Mouse (Mus musculus) forebrain, embryonic 15.5 days (tissue): ENCODE results near the gene Sh2d3c. TPM values are rescaled to one million over a fixed set of nuclear protein-coding genes. Genes with fewer than 3 reads are reported as not detected.
A peak's percentile ranks its signal among the peaks of the same experiment; 100 is the strongest.

ENCODE experiments used
- ATAC-seq: fragments of 200-750 bp; cut with Nextera tagmentation; replicated peaks from 2 replicates; pipeline ENCODE4 v1.8.0; 2017; ENCODE audit warnings: mild to moderate bottlenecking, moderate TSS enrichment, moderate library complexity
- H3K27ac ChIP-seq: fragments of 300-500 bp; sonication (generic); replicated peaks from 2 replicates; pipeline ENCODE4 v1.5.1; 2015; ENCODE audit warnings: mild to moderate bottlenecking, inconsistent platforms
- H3K27me3 ChIP-seq: fragments of 300-500 bp; sonication (generic); 2 replicates; pipeline ENCODE4 v1.6.1; 2015; ENCODE audit warnings: inconsistent platforms
- H3K36me3 ChIP-seq: fragments of 300-500 bp; sonication (generic); 2 replicates; pipeline ENCODE4 v1.6.1; 2015; ENCODE audit warnings: mild to moderate bottlenecking, inconsistent platforms
- H3K4me1 ChIP-seq: fragments of 300-500 bp; sonication (generic); 2 replicates; pipeline ENCODE4 v1.6.1; 2015; ENCODE audit warnings: inconsistent platforms
- H3K4me2 ChIP-seq: fragments of 300-500 bp; sonication (generic); replicated peaks from 2 replicates; pipeline ENCODE4 v1.6.1; 2015; ENCODE audit warnings: mild to moderate bottlenecking, inconsistent platforms
- H3K4me3 ChIP-seq: fragments of 300-500 bp; sonication (generic); 2 replicates; pipeline ENCODE4 v1.5.1; 2015; ENCODE audit warnings: mild to moderate bottlenecking, inconsistent platforms
- H3K9ac ChIP-seq: fragments of 300-500 bp; sonication (generic); replicated peaks from 2 replicates; pipeline ENCODE4 v1.6.1; 2015; ENCODE audit warnings: mild to moderate bottlenecking, inconsistent platforms
- H3K9me3 ChIP-seq: fragments of 300-500 bp; sonication (generic); 2 replicates; pipeline ENCODE4 v1.6.1; 2016; ENCODE audit warnings: inconsistent platforms
- WGBS: fragments of 180-500 bp; shearing (Covaris S2); methylation state at CpG from one replicate; pipeline ENCODE4 v1.1.7; 2015; ENCODE audit warnings: mixed read lengths; 5-methylcytosine and 5-hydroxymethylcytosine counted together
- microRNA counts: library from miRNA; unstranded; fragments of <30 nt; microRNA quantifications from one replicate; lab custom pipeline; 2016
- microRNA-seq: library from miRNA; unstranded; fragments of <30 nt; microRNA quantifications from one replicate; pipeline ENCODE4, GENCODE M21; 2016
- polyA plus RNA-seq: library from polyadenylated mRNA; unstranded; fragments of >200 nt; fragmentation: Nextera tagmentation; extraction: Ambion mirVana; gene quantifications from 2 replicates; pipeline ENCODE4 v1.2.1, GENCODE M21; 2015

Gene Sh2d3c
- polyA plus RNA-seq, 1 experiment from 2014 or later = 39.7 TPM

DNA sequence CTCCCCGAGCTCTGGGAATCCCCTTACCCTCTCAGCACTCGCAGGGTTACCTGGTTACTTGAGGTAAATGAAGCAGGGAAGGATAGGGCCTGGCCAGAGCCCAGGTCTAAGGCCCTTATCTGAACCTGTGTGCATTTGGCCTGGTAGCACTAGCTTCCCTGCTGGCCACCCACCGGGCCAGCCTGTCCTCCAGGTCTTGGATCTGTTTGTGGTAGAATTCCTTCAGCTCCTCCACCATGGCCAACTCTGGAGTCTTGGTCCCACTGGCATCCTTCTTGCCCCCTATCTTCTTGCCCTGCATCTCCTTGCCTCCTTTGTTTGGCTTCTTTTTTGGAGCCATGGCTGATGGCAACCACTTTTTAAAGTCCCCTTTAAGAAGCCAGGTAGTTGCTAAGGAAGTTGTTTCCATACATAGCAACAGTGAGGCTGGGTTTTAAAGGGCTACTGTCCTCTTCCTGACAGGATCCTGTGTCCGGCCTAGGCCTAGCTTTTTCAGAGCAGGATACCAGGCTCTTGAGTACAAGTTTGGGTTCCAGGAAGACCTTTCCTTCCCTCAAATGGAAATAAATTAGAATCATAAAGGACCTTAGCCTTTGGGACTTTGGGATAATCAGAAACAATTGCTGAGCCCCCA lies 63.3 kb downstream of the Sh2d3c start, which contains the start of gene Cfap157:
Gene Cfap157, minus strand, starts transcription at position 381 of the 634 bp plus-strand sequence.
- Histone ChIP-seq H3K4me2 (no peak within 1 kb of the TSS), H3K4me3 (no peak within 1 kb of the TSS), H3K4me1 (no peaks in the 10 kb centered on the region), H3K36me3 (peaks cover 2% of the 10 kb centered on the region; the same call in 1 of the 2 replicates), H3K9me3 (no peaks in the 10 kb centered on the region), H3K27me3 (no peaks in the 10 kb centered on the region), H3K27ac (no peak within 1 kb of the TSS), H3K9ac (no peak within 1 kb of the TSS)
- ATAC-seq = no peak
- WGBS = 76% methylated on average over 4 of the region's 4 CpGs

DNA sequence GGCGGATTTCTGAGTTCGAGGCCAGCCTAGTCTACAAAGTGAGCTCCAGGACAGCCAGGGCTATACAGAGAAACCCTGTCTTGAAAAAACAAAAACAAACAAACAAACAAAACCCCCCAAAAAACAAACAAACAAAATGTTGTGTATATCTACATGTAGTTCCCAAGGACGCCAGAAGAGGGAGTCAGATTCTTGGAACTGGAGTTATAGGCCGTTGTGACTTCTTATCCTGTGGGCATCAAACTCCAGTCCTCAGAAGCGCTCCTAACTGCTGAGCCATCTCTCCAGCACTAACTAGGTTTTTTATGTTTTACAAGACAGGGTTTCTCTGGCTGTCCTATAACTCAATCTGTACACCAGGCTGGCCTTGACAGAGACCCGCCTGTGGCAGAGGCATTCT lies 66.3 kb downstream of the Sh2d3c start:
- Histone ChIP-seq H3K4me1 (no peaks in the 10 kb centered on the region), H3K9ac (no peak overlapping the region), H3K4me2 (no peak overlapping the region), H3K36me3 (peaks cover 8% of the 10 kb centered on the region; the same call in 1 of the 2 replicates), H3K27ac (no peak overlapping the region), H3K4me3 (no peak overlapping the region), H3K27me3 (no peaks in the 10 kb centered on the region), H3K9me3 (no peaks in the 10 kb centered on the region)
- no peak for ATAC-seq
- 61% methylated on average over 6 of the region's 6 CpGs for WGBS

DNA sequence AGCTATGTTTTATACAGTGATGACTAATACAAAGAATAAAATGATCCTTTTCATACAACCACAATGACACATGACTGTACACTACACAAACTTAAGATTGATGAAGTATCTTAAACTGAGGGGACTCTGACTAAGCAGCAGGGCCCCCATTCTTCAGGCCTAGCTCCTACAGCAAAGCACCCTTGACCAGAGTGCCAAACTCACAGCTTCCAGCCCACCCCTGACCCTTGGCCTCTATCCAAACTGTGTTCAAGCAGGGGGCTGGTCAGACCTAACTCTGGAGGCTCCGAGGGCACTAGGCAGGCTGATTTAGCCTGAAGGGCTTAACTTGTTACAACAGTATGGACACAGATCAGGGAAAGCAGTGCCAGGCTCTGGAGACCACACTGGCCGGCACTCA lies 67.7 kb downstream of the Sh2d3c start:
- ATAC-seq = no peak
- H3K4me2 ChIP-seq = no peak overlapping the region
- WGBS = 62% methylated on average over 2 of the region's 2 CpGs
- no peak overlapping the region for H3K9ac ChIP-seq
- H3K36me3 ChIP-seq = peaks cover 12% of the 10 kb centered on the region; the same call in 1 of the 2 replicates
- H3K9me3 ChIP-seq = no peaks in the 10 kb centered on the region
- no peaks in the 10 kb centered on the region for H3K4me1 ChIP-seq
- H3K27me3 ChIP-seq = no peaks in the 10 kb centered on the region
- no peak overlapping the region for H3K27ac ChIP-seq
- no peak overlapping the region for H3K4me3 ChIP-seq

DNA sequence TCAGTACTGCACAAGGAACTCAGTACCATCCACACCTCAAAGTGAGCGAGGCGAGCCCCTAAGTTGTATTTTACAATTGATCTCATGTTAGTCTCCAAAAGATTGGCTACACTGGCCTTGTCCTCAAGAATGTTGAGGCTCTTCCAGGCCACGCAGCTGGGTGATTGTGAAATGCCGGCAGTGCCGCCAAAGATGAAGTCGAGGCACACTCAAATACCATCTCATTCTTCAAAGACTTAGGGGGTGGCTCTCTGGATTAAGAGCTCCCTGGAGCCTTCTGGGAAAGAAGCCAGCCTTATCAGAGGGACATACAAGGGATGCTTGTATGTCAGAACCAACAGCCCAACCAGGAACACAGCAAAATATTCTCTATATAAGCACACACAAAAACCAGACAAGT lies 70.4 kb downstream of the Sh2d3c start:
- Histone ChIP-seq H3K27me3 (no peaks in the 10 kb centered on the region), H3K9me3 (no peaks in the 10 kb centered on the region), H3K4me2 (no peak overlapping the region), H3K27ac (0 out of 2 replicates have a peak overlapping the region, but pooled peaks have one; percentile 16), H3K9ac (no peak overlapping the region), H3K36me3 (peaks cover 35% of the 10 kb centered on the region), H3K4me3 (no peak overlapping the region), H3K4me1 (no peaks in the 10 kb centered on the region)
- WGBS = 70% methylated on average over 6 of the region's 6 CpGs
- ATAC-seq = no peak

DNA sequence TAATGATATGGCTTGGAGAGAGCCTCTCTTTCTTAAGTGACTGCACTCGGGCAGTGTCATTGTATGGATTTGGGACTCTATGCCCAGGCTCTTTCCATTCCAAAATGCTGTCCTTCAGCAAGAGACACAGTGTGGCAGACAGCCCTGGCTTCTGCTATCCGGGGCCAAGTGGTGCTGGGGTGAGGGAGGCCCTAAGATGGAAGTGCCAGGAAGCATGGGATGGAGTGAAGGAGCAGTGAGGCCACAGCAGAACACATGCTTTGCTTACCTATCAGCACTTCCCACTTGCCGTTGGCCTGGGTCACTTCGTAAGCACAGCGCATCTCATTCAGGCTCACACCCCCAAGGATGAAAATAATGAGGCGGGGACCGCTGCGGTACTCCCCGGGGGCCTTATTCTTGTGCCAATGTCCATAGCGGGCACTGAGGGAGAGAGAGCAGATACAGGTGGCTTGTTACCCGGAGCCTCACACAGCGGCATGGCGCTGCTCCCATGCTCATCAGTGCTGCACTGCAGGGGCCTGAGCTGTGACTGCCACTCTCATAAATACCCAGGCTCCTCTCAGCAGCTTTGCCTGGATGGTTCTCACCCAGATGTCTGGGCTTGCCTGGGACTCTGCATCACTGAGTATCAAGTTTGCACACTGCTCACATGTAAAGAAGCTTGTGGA lies 75.0 kb downstream of the Sh2d3c start:
- WGBS = 84% methylated on average over 13 of the region's 13 CpGs
- no peak overlapping the region for H3K9ac ChIP-seq
- no peak overlapping the region for H3K27ac ChIP-seq
- H3K9me3 ChIP-seq = no peaks in the 10 kb centered on the region
- no peak overlapping the region for H3K4me3 ChIP-seq
- peaks cover 73% of the 10 kb centered on the region for H3K36me3 ChIP-seq
- ATAC-seq = no peak
- no peaks in the 10 kb centered on the region for H3K4me1 ChIP-seq
- no peak overlapping the region for H3K4me2 ChIP-seq
- H3K27me3 ChIP-seq = no peaks in the 10 kb centered on the region

DNA sequence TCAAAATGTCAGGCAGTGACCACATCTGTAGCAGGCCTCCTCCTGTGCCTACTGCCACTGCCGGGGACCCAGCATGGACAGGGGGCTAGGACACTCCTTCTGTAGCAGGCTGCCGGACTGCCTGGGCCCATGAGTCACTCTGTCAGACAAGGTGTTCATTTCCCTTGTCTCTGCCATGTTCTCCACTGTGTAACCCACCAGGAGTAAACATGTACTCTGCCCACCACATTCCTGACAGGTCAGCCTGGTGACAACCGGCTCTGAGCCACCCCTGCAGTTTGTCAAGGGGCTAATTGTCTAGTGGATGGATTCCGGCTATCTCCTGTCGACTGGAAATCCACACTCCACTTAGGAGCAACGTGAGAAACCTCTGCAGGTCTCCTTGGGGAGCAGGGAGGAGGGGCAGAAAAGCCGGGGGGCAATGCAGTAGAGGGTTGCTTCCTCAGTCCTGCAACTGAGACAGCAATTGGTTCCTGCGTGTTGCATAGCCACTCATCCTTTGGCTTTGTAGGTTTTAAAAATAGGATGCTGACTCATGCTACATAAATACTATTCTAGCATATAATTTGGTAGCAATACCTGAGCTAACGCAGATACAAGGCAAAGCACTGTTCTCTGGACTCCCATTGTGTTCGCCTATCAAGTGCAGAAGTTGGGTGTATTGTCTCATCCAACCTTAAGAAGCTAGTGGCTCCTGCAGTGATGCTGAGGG lies 77.6 kb downstream of the Sh2d3c start:
- 85% methylated on average over 10 of the region's 10 CpGs for WGBS
- Histone ChIP-seq H3K36me3 (peaks cover 90% of the 10 kb centered on the region), H3K9ac (no peak overlapping the region), H3K9me3 (no peaks in the 10 kb centered on the region), H3K27me3 (no peaks in the 10 kb centered on the region), H3K27ac (no peak overlapping the region), H3K4me2 (no peak overlapping the region), H3K4me3 (no peak overlapping the region), H3K4me1 (no peaks in the 10 kb centered on the region)
- no peak for ATAC-seq

MicroRNAs encoded within 50 kb of the gene (microRNA counts, 519-probe panel; counts per million panel counts)
- microRNA mmu-miR-2861 (lab: Ali Mortazavi, UCI) = 2,065 counts per million, percentile 28 among the panel's probes with 10 or more counts

Small RNA genes within 50 kb of the gene (microRNA-seq; reads per million reads assigned to microRNA genes)
- not detected for gene Gm47291
- gene Mir2861 = not detected
- gene Mir3960 = not detected
- not detected for gene Mir8093

Other genes with a start within 250 kb of the Sh2d3c start
- 5.7 and 6.1 TPM in 2 replicates for gene Fam102a, start 185.7 kb upstream of the Sh2d3c start, polyA plus RNA-seq
- gene Dpm2, start 150.2 kb upstream of the Sh2d3c start, polyA plus RNA-seq = 136 TPM in 2 replicates
- 3.5 and 4.2 TPM in 2 replicates for gene Pip5kl1, start 146.3 kb upstream of the Sh2d3c start, polyA plus RNA-seq
- 0.23 and 0.24 TPM in 2 replicates for gene 9430097D07Rik, start 145.4 kb upstream of the Sh2d3c start, polyA plus RNA-seq
- gene St6galnac4, start 134.0 kb upstream of the Sh2d3c start, polyA plus RNA-seq = 25.9 and 26.4 TPM in 2 replicates
- gene St6galnac6, start 121.3 kb upstream of the Sh2d3c start, polyA plus RNA-seq = 16.6 and 19.3 TPM in 2 replicates
- gene Ak1, start 99.3 kb upstream of the Sh2d3c start, polyA plus RNA-seq = 74.1 and 79.6 TPM in 2 replicates
- 23.4 and 25.1 TPM in 2 replicates for gene Eng, start 74.5 kb upstream of the Sh2d3c start, polyA plus RNA-seq
- 19.9 and 21.2 TPM in 2 replicates for gene Fpgs, start 16.9 kb upstream of the Sh2d3c start, polyA plus RNA-seq
- 88.0 and 98.2 TPM in 2 replicates for gene Cdk9, start 8.0 kb upstream of the Sh2d3c start, polyA plus RNA-seq
- gene 6330409D20Rik, start 20.0 kb downstream of the Sh2d3c start, polyA plus RNA-seq = 2.4 and 2.7 TPM in 2 replicates
- 63.2 and 66.3 TPM in 2 replicates for gene Tor2a, start 36.2 kb downstream of the Sh2d3c start, polyA plus RNA-seq
- gene Ttc16, start 54.6 kb downstream of the Sh2d3c start, polyA plus RNA-seq = 0.61 and 0.66 TPM in 2 replicates
- 4.8 and 6.6 TPM in 2 replicates for gene Ptrh1, start 54.7 kb downstream of the Sh2d3c start, polyA plus RNA-seq
- 0.61 and 1.0 TPM in 2 replicates for gene Cfap157, start 63.4 kb downstream of the Sh2d3c start, polyA plus RNA-seq
- 191 and 197 TPM in 2 replicates for gene Stxbp1, start 126.2 kb downstream of the Sh2d3c start, polyA plus RNA-seq
- 33.5 TPM in 2 replicates for gene Fam129b, start 155.1 kb downstream of the Sh2d3c start, polyA plus RNA-seq
- 96.9 and 99.7 TPM in 2 replicates for gene Rpl12, start 240.5 kb downstream of the Sh2d3c start, polyA plus RNA-seq
- gene Lrsam1, start 240.6 kb downstream of the Sh2d3c start, polyA plus RNA-seq = 16.7 and 17.8 TPM in 2 replicates